Mouse (Mus musculus) MEL (cell line): ENCODE results near the gene Cdan1. TPM values are rescaled to one million over a fixed set of nuclear protein-coding genes. Genes with fewer than 3 reads are reported as not detected.

Source experiments
- DNase-seq: peaks from one replicate; pipeline ENCODE4 v3.0.0; 2011; ENCODE audit warnings: low read depth, low spot score
- H3K27ac ChIP-seq: 2 replicates; pipeline ENCODE4 v1.5.1; 2012; ENCODE audit warnings: low read depth, mild to moderate bottlenecking, control low read depth, low read length, moderate library complexity; ENCODE audit not compliant: control insufficient read depth
- H3K27me3 ChIP-seq, 2 experiments: fragments of 150-350 bp in 1 of 2; sonication (generic) in 1 of 2; 2 replicates each; pipeline ENCODE4 v1.6.1; 2012; ENCODE audit warnings: low read length in 2 of 2, mild to moderate bottlenecking in 2 of 2, improper control_type of control experiment in 1 of 2, moderate library complexity in 1 of 2; ENCODE audit not compliant: insufficient read depth in 2 of 2, control insufficient read depth in 1 of 2
- H3K36me3 ChIP-seq, 2 experiments: 2 replicates each; pipeline ENCODE4 v1.6.1; 2012 to 2014; ENCODE audit warnings: low read length in 2 of 2, improper control_type of control experiment in 1 of 2, inconsistent platforms in 1 of 2, mild to moderate bottlenecking in 1 of 2; ENCODE audit not compliant: insufficient read depth in 2 of 2, control insufficient read depth in 1 of 2
- H3K4me1 ChIP-seq, 2 experiments: fragments of 150-350 bp in 1 of 2; sonication (generic) in 1 of 2; 2 replicates each; pipeline ENCODE4 v1.6.1; 2012; ENCODE audit warnings: low read length in 2 of 2, improper control_type of control experiment in 1 of 2, mild to moderate bottlenecking in 1 of 2; ENCODE audit not compliant: insufficient read depth in 2 of 2, control insufficient read depth in 1 of 2
- H3K4me3 ChIP-seq, 2 experiments: fragments of 150-350 bp in 1 of 2; sonication (generic) in 1 of 2; 2 replicates each; pipeline ENCODE4 v1.5.1; 2012; ENCODE audit warnings: low read depth in 2 of 2, low read length in 2 of 2, mild to moderate bottlenecking in 2 of 2, moderate library complexity in 2 of 2, control low read depth in 1 of 2, improper control_type of control experiment in 1 of 2; ENCODE audit not compliant: control insufficient read depth in 1 of 2, insufficient read depth in 1 of 2
- H3K79me2 ChIP-seq: 2 replicates; pipeline ENCODE4 v1.6.1; 2012; ENCODE audit warnings: mild to moderate bottlenecking, low read length, moderate library complexity; ENCODE audit not compliant: control insufficient read depth, poor library complexity, insufficient read depth
- H3K9ac ChIP-seq: 2 replicates; pipeline ENCODE4 v1.6.1; 2012; ENCODE audit warnings: low read depth, mild to moderate bottlenecking, control low read depth, low read length, moderate library complexity; ENCODE audit not compliant: control insufficient read depth, poor library complexity, severe bottlenecking
- H3K9me3 ChIP-seq: fragments of 150-350 bp; sonication (generic); replicated peaks from 2 replicates; pipeline ENCODE4 v1.6.1; 2012; ENCODE audit warnings: mild to moderate bottlenecking, low read length, improper control_type of control experiment, moderate library complexity; ENCODE audit not compliant: insufficient read depth
- BHLHE40 ChIP-seq: IDR thresholded peaks from 2 replicates; pipeline ENCODE4 v1.6.1; 2012; ENCODE audit warnings: low read depth, mild to moderate bottlenecking, inconsistent platforms, low read length, improper control_type of control experiment, borderline replicate concordance
- CHD1 ChIP-seq: IDR thresholded peaks from 2 replicates; pipeline ENCODE4 v1.6.1; 2012; ENCODE audit warnings: low read depth, mild to moderate bottlenecking, inconsistent platforms, low read length, improper control_type of control experiment
- ELF1 ChIP-seq: IDR thresholded peaks from 2 replicates; pipeline ENCODE4 v1.6.1; 2014; ENCODE audit warnings: low read depth, mild to moderate bottlenecking, inconsistent platforms, low read length, improper control_type of control experiment, moderate library complexity
- EP300 ChIP-seq, 2 experiments: IDR thresholded peaks; 2 replicates each; pipeline ENCODE4 v1.6.1; 2011; ENCODE audit warnings: improper control_type of control experiment in 2 of 2, low read length in 2 of 2, low read depth in 1 of 2, mild to moderate bottlenecking in 1 of 2
- ETS1 ChIP-seq: IDR thresholded peaks from 2 replicates; pipeline ENCODE4 v1.6.1; 2012; ENCODE audit warnings: low read depth, mild to moderate bottlenecking, inconsistent platforms, low read length, improper control_type of control experiment, moderate library complexity
- GABPA ChIP-seq: IDR thresholded peaks from 2 replicates; pipeline ENCODE4 v1.6.1; 2012; ENCODE audit warnings: low read depth, mild to moderate bottlenecking, inconsistent platforms, low read length, improper control_type of control experiment, moderate library complexity
- GATA1 ChIP-seq: IDR thresholded peaks from 2 replicates; pipeline ENCODE4 v1.6.1; 2011; ENCODE audit warnings: low read depth, low read length, improper control_type of control experiment
- HCFC1 ChIP-seq: IDR thresholded peaks from 2 replicates; pipeline ENCODE4 v1.6.1; 2012; ENCODE audit warnings: low read depth, mild to moderate bottlenecking, inconsistent platforms, low read length, improper control_type of control experiment, moderate library complexity
- MAFK ChIP-seq: IDR thresholded peaks from 2 replicates; pipeline ENCODE4 v1.6.1; 2011; ENCODE audit warnings: low read depth, mild to moderate bottlenecking, low read length, improper control_type of control experiment, borderline replicate concordance
- MAZ ChIP-seq: IDR thresholded peaks from 2 replicates; pipeline ENCODE4 v1.6.1; 2012; ENCODE audit warnings: low read depth, mild to moderate bottlenecking, inconsistent platforms, low read length, improper control_type of control experiment
- MXI1 ChIP-seq: IDR thresholded peaks from 2 replicates; pipeline ENCODE4 v1.6.1; 2011; ENCODE audit warnings: mild to moderate bottlenecking, low read depth, low read length, improper control_type of control experiment
- MYC ChIP-seq: IDR thresholded peaks from 2 replicates; pipeline ENCODE4 v1.6.1; 2011; ENCODE audit warnings: low read depth, mild to moderate bottlenecking, low read length, improper control_type of control experiment, moderate library complexity
- NRF1 ChIP-seq: IDR thresholded peaks from 2 replicates; pipeline ENCODE4 v1.6.1; 2014; ENCODE audit warnings: low read depth, mild to moderate bottlenecking, inconsistent platforms, low read length, improper control_type of control experiment, moderate library complexity; ENCODE audit not compliant: poor library complexity, insufficient read depth, severe bottlenecking
- POLR2A ChIP-seq, 2 experiments: IDR thresholded peaks; 2 replicates each; pipeline ENCODE4 v1.6.1; 2011 to 2012; ENCODE audit warnings: low read length in 2 of 2, mild to moderate bottlenecking in 2 of 2, control low read depth in 1 of 2, improper control_type of control experiment in 1 of 2, low read depth in 1 of 2, moderate library complexity in 1 of 2; ENCODE audit not compliant: control insufficient read depth in 1 of 2, insufficient read depth in 1 of 2, poor library complexity in 1 of 2
- POLR2AphosphoS5 ChIP-seq: IDR thresholded peaks from 2 replicates; pipeline ENCODE4 v1.6.1; 2012; ENCODE audit warnings: low read depth, borderline replicate concordance, mild to moderate bottlenecking, inconsistent platforms, low read length, moderate library complexity, mixed read lengths
- TAL1 ChIP-seq: IDR thresholded peaks from 2 replicates; pipeline ENCODE4 v1.6.1; 2012; ENCODE audit warnings: mild to moderate bottlenecking, inconsistent platforms, low read length, moderate library complexity, mixed read lengths
- TBP ChIP-seq: IDR thresholded peaks from 2 replicates; pipeline ENCODE4 v1.8.0; 2011; ENCODE audit warnings: low read depth, low read length, improper control_type of control experiment
- TCF12 ChIP-seq: IDR thresholded peaks from 2 replicates; pipeline ENCODE4 v1.6.1; 2014; ENCODE audit warnings: low read depth, mild to moderate bottlenecking, inconsistent platforms, low read length, improper control_type of control experiment, moderate library complexity
- USF2 ChIP-seq, 2 experiments: IDR thresholded peaks; 2 replicates each; pipeline ENCODE4 v1.6.1; 2011 to 2012; ENCODE audit warnings: improper control_type of control experiment in 2 of 2, low read length in 2 of 2, borderline replicate concordance in 1 of 2, inconsistent platforms in 1 of 2, low read depth in 1 of 2, mild to moderate bottlenecking in 1 of 2; ENCODE audit not compliant: insufficient read depth in 1 of 2
- ZC3H11A ChIP-seq: IDR thresholded peaks from 2 replicates; pipeline ENCODE4 v1.6.1; 2012; ENCODE audit warnings: low read depth, mild to moderate bottlenecking, inconsistent platforms, low read length, improper control_type of control experiment
- ZNF384 ChIP-seq: IDR thresholded peaks from 2 replicates; pipeline ENCODE4 v1.6.1; 2012; ENCODE audit warnings: low read depth, mild to moderate bottlenecking, inconsistent platforms, low read length, improper control_type of control experiment
- polyA plus RNA-seq, 2 experiments: library from polyadenylated mRNA; stranded (reverse) in 1 of 2; unstranded in 1 of 2; fragments of >175 nt in 1 of 2; fragments of >200 nt in 1 of 2; gene quantifications; 2 replicates each; pipeline versions ENCODE4 v1.2.1 to v1.2.4; 2012; ENCODE audit warnings: low replicate concordance in 2 of 2, low read depth in 1 of 2; ENCODE audit not compliant: insufficient read length in 2 of 2, insufficient read depth in 1 of 2, missing spikeins in 1 of 2
- total RNA-seq: library from RNA; depleted of rRNA; stranded (reverse); fragments of 300-350 nt; gene quantifications from 2 replicates; pipeline ENCODE4 v1.2.3, GENCODE M21; 2012

Gene Cdan1
- total and polyA plus RNA-seq, 3 experiments = 10.9 to 27.6 TPM; not detected in 1

GRCm38 (mm10) chr2:120826936-120827638 is 22.8 kb downstream of the Cdan1 start (continued):
- TF ChIP-seq EP300 (IDR thresholded peaks at IDR 0.05; ENCODE audit: low read depth in 1 of 2, low read length in 2 of 2) = peak in 1 of 2 experiments; percentile 76
- TF ChIP-seq, all 39 proteins: peak for 11

GRCm38 (mm10) chr2:120770265-120770935 is 79.5 kb downstream of the Cdan1 start:
- Histone ChIP-seq H3K9ac (no peak overlapping the region), H3K27me3 (no peaks in the 10 kb centered on the region), H3K4me1 (peaks cover 0 to 2% of the 10 kb centered on the region in 2 experiments; a peak in 3 of 4 replicates), H3K9me3 (no peaks in the 10 kb centered on the region), H3K27ac (no peak overlapping the region), H3K79me2 (no peaks in the 10 kb centered on the region), H3K36me3 (no peaks in the 10 kb centered on the region; a peak in 2 of 4 replicates), H3K4me3 (no peak overlapping the region)
- peak; percentile 62 for DNase-seq
- TF ChIP-seq EP300 (IDR thresholded peaks at IDR 0.05; ENCODE audit: low read depth in 1 of 2, low read length in 2 of 2) (no peak), MAFK (peak; percentile 52; the same call in 1 of the 2 replicates), HCFC1 (no peak)

- DNase-seq = peak; percentile 11
- H3K27ac ChIP-seq = no peak overlapping the region
- TF ChIP-seq TBP (no peak), MYC (no peak), POLR2A (IDR thresholded peaks at IDR 0.05; ENCODE audit: control insufficient read depth in 1 of 2, insufficient read depth in 1 of 2, low read depth in 1 of 2, low read length in 2 of 2, poor library complexity in 1 of 2) (no peak), GABPA (no peak), GATA1 (no peak), BHLHE40 (no peak), TAL1 (no peak)
- H3K79me2 ChIP-seq = no peaks in the 10 kb centered on the region
- no peaks in the 10 kb centered on the region for H3K9me3 ChIP-seq
- H3K4me3 ChIP-seq = no peak overlapping the region
- no peaks in the 10 kb centered on the region for H3K27me3 ChIP-seq
- no peaks in the 10 kb centered on the region; a peak in 1 of 4 replicates for H3K36me3 ChIP-seq
- no peak overlapping the region for H3K9ac ChIP-seq
- H3K4me1 ChIP-seq = no peaks in the 10 kb centered on the region
Measured at GRCm38 (mm10) chr2:120761922-120762321, 88.0 kb downstream of the Cdan1 start.

- no peaks in the 10 kb centered on the region for H3K9me3 ChIP-seq
- H3K27ac ChIP-seq = no peak overlapping the region
- no peak overlapping the region for H3K9ac ChIP-seq
- no peaks in the 10 kb centered on the region for H3K36me3 ChIP-seq
- H3K79me2 ChIP-seq = no peaks in the 10 kb centered on the region
- H3K4me1 ChIP-seq = no peaks in the 10 kb centered on the region
- H3K27me3 ChIP-seq = no peaks in the 10 kb centered on the region
- H3K4me3 ChIP-seq = no peak overlapping the region
- no peak for DNase-seq
- no peak for TF ChIP-seq GATA1
- TF ChIP-seq ZC3H11A = no peak
- TF ChIP-seq ELF1 = no peak
- TF ChIP-seq ZNF384 = no peak
- no peak for TF ChIP-seq CHD1
- no peak for TF ChIP-seq ETS1
- no peak for TF ChIP-seq MAZ
- TF ChIP-seq TBP = no peak
- TF ChIP-seq NRF1 = no peak
- no peak for TF ChIP-seq MXI1
- TF ChIP-seq USF2 (IDR thresholded peaks at IDR 0.05; ENCODE audit: borderline replicate concordance in 1 of 2, insufficient read depth in 1 of 2, low read depth in 1 of 2, low read length in 2 of 2) = no peak
- no peak for TF ChIP-seq POLR2AphosphoS5
- TF ChIP-seq POLR2A (IDR thresholded peaks at IDR 0.05; ENCODE audit: control insufficient read depth in 1 of 2, insufficient read depth in 1 of 2, low read depth in 1 of 2, low read length in 2 of 2, poor library complexity in 1 of 2) = no peak
- TF ChIP-seq TCF12 = no peak
Measured at GRCm38 (mm10) chr2:120748041-120748440, 101.9 kb downstream of the Cdan1 start.
